In genomic region chr14:99603257-99603656, GRCm38 (mm10) we compare ENCODE assay signal across 23 mouse cellular contexts.
DNase-seq lines count a peak whose midpoint lies in the region; ATAC-seq lines count a peak whose summit lies in the region.
"Had no signal": no experiment of that assay in that cellular context is flagged by ENCODE, and none has a peak within 500 bp of the region (broad histone marks: within the 10 kb centered on the region; RNA-seq: fewer than 3 reads in every experiment).

No protein-coding gene starts in this region.

- H3K4me1 ChIP-seq in forebrain, embryonic 11.5 days (replicated peaks; ENCODE audit: control insufficient read depth, insufficient read depth, low read length), result no peaks in the 10 kb centered on the region; the same call in 1 of the 2 replicates
- H3K4me1 ChIP-seq in forebrain, embryonic 13.5 days, result peaks cover 6% of the 10 kb centered on the region; the same call in 1 of the 2 replicates
- peaks cover 9% of the 10 kb centered on the region for H3K4me1 ChIP-seq in midbrain, embryonic 10.5 days
- H3K4me1 ChIP-seq in midbrain, embryonic 14.5 days (ENCODE audit: control insufficient read depth, insufficient read depth, low read length), result no peaks in the 10 kb centered on the region
- 0 out of 2 replicates have a peak, but pooled peaks cover 8% of the 10 kb centered on the region for H3K4me1 ChIP-seq in limb, embryonic 12.5 days (replicated peaks)
- H3K4me1 ChIP-seq: hindbrain, embryonic 12.5 days; kidney, embryonic 15.5 days; liver, embryonic 12.5 days had no signal

- WGBS in forebrain, embryonic 11.5 days, result 18% methylated on average over 2 of the region's 2 CpGs
- 7% methylated on average over 2 of the region's 2 CpGs for WGBS in forebrain, embryonic 13.5 days
- 63% methylated on average over 2 of the region's 2 CpGs for WGBS in midbrain, embryonic 10.5 days
- 31% methylated on average over 2 of the region's 2 CpGs for WGBS in midbrain, embryonic 14.5 days
- WGBS in limb, embryonic 12.5 days, result 69% methylated on average over 2 of the region's 2 CpGs

- no peak overlapping the region for H3K4me3 ChIP-seq in forebrain, embryonic 11.5 days (ENCODE audit: low read depth, low read length)
- no peak overlapping the region for H3K4me3 ChIP-seq in forebrain, embryonic 13.5 days
- H3K4me3 ChIP-seq in midbrain, embryonic 10.5 days, result no peak overlapping the region
- no peak overlapping the region for H3K4me3 ChIP-seq in midbrain, embryonic 14.5 days (replicated peaks; ENCODE audit: low read depth, low read length)
- no peak overlapping the region for H3K4me3 ChIP-seq in limb, embryonic 12.5 days (replicated peaks)
- H3K4me3 ChIP-seq: hindbrain, embryonic 12.5 days; kidney, embryonic 15.5 days; limb, embryonic 13.5 days; liver, embryonic 12.5 days; midbrain, embryonic 13.5 days had no signal

- DNase-seq in forebrain, embryonic 11.5 days (ENCODE audit: low spot score), result no peak
- no peak for DNase-seq in midbrain, embryonic 10.5 days (ENCODE audit: low spot score)
- no peak for DNase-seq in midbrain, embryonic 14.5 days
- no peak for DNase-seq in adrenal gland, adult 18-20 months (ENCODE audit: low spot score in 2 of 2)
- DNase-seq: adrenal gland, postnatal 14 days; cerebellum, adult 8-10 months; cerebellum, postnatal 36 days; embryo, embryonic 11 days; gastrocnemius, postnatal 36 days; kidney, adult 11 months; kidney, postnatal 36 days; layer of hippocampus, postnatal 36 days; lung, adult 18-20 months; right cerebral cortex, postnatal 14 days; thymus, postnatal 25 days had no signal

- no peaks in the 10 kb centered on the region for H3K9me3 ChIP-seq in forebrain, embryonic 11.5 days (ENCODE audit: control insufficient read depth, low read length)
- no peaks in the 10 kb centered on the region for H3K9me3 ChIP-seq in forebrain, embryonic 13.5 days (replicated peaks)
- H3K9me3 ChIP-seq in midbrain, embryonic 10.5 days (replicated peaks), result no peaks in the 10 kb centered on the region
- no peaks in the 10 kb centered on the region for H3K9me3 ChIP-seq in midbrain, embryonic 14.5 days (ENCODE audit: control insufficient read depth, low read length)
- no peaks in the 10 kb centered on the region for H3K9me3 ChIP-seq in limb, embryonic 12.5 days
- H3K9me3 ChIP-seq: hindbrain, embryonic 12.5 days; kidney, embryonic 15.5 days; limb, embryonic 13.5 days; liver, embryonic 12.5 days; midbrain, embryonic 13.5 days had no signal

- no peak overlapping the region for H3K27ac ChIP-seq in forebrain, embryonic 11.5 days (ENCODE audit: low read depth, low read length)
- H3K27ac ChIP-seq in forebrain, embryonic 13.5 days, result no peak overlapping the region
- 0 out of 2 replicates have a peak overlapping the region, but pooled peaks have one; percentile 3 for H3K27ac ChIP-seq in midbrain, embryonic 10.5 days (replicated peaks)
- H3K27ac ChIP-seq in midbrain, embryonic 14.5 days (replicated peaks; ENCODE audit: low read depth, low read length), result no peak overlapping the region
- 0 out of 2 replicates have a peak overlapping the region, but pooled peaks have one; percentile 42 for H3K27ac ChIP-seq in limb, embryonic 12.5 days
- H3K27ac ChIP-seq: hindbrain, embryonic 12.5 days; kidney, embryonic 15.5 days; limb, embryonic 13.5 days; liver, embryonic 12.5 days; midbrain, embryonic 13.5 days had no signal

- H3K27me3 ChIP-seq in forebrain, embryonic 11.5 days (ENCODE audit: control insufficient read depth, insufficient read depth, low read length), result no peaks in the 10 kb centered on the region
- H3K27me3 ChIP-seq in forebrain, embryonic 13.5 days, result no peaks in the 10 kb centered on the region
- H3K27me3 ChIP-seq in midbrain, embryonic 10.5 days (ENCODE audit: low read depth, poor library complexity, severe bottlenecking), result no peaks in the 10 kb centered on the region
- H3K27me3 ChIP-seq in midbrain, embryonic 14.5 days (ENCODE audit: control insufficient read depth, insufficient read depth, low read length), result no peaks in the 10 kb centered on the region
- no peaks in the 10 kb centered on the region for H3K27me3 ChIP-seq in limb, embryonic 12.5 days
- H3K27me3 ChIP-seq: hindbrain, embryonic 12.5 days; kidney, embryonic 15.5 days; limb, embryonic 13.5 days; liver, embryonic 12.5 days; midbrain, embryonic 13.5 days had no signal

- ATAC-seq in forebrain, embryonic 11.5 days (replicated peaks; ENCODE audit: low FRiP score), result peak; percentile 83
- ATAC-seq in forebrain, embryonic 13.5 days, result no peak
- ATAC-seq in midbrain, embryonic 14.5 days (ENCODE audit: low FRiP score, low TSS enrichment), result no peak
- ATAC-seq in limb, embryonic 12.5 days (ENCODE audit: insufficient number of reproducible peaks, insufficient read depth, low FRiP score, low TSS enrichment, low read depth), result no peak
- ATAC-seq in monocyte, adult 5-6 weeks (replicated peaks; ENCODE audit: insufficient number of reproducible peaks, low FRiP score, low TSS enrichment, poor library complexity, severe bottlenecking), result no peak
- ATAC-seq: liver, embryonic 12.5 days; midbrain, embryonic 13.5 days had no signal

- no peaks in the 10 kb centered on the region for H3K36me3 ChIP-seq in forebrain, embryonic 11.5 days (ENCODE audit: control insufficient read depth, insufficient read depth, low read length)
- H3K36me3 ChIP-seq in forebrain, embryonic 13.5 days (ENCODE audit: poor library complexity, severe bottlenecking), result no peaks in the 10 kb centered on the region
- H3K36me3 ChIP-seq in midbrain, embryonic 10.5 days, result no peaks in the 10 kb centered on the region
- H3K36me3 ChIP-seq in midbrain, embryonic 14.5 days (ENCODE audit: control insufficient read depth, insufficient read depth, low read length), result no peaks in the 10 kb centered on the region
- H3K36me3 ChIP-seq in limb, embryonic 12.5 days, result no peaks in the 10 kb centered on the region
- H3K36me3 ChIP-seq: hindbrain, embryonic 12.5 days; kidney, embryonic 15.5 days; limb, embryonic 13.5 days; liver, embryonic 12.5 days; midbrain, embryonic 13.5 days had no signal

- H3K4me2 ChIP-seq in forebrain, embryonic 11.5 days (ENCODE audit: low read depth, low read length, severe bottlenecking), result no peak overlapping the region
- H3K4me2 ChIP-seq in forebrain, embryonic 13.5 days, result no peak overlapping the region
- no peak overlapping the region for H3K4me2 ChIP-seq in midbrain, embryonic 14.5 days (ENCODE audit: low read length)
- no peak overlapping the region for H3K4me2 ChIP-seq in limb, embryonic 12.5 days
- H3K4me2 ChIP-seq: hindbrain, embryonic 12.5 days; kidney, embryonic 15.5 days; limb, embryonic 13.5 days; liver, embryonic 12.5 days; midbrain, embryonic 13.5 days had no signal

- H3K9ac ChIP-seq in forebrain, embryonic 11.5 days (ENCODE audit: low read length), result no peak overlapping the region
- H3K9ac ChIP-seq in forebrain, embryonic 13.5 days, result no peak overlapping the region
- no peak overlapping the region for H3K9ac ChIP-seq in midbrain, embryonic 14.5 days (replicated peaks; ENCODE audit: low read length)
- no peak overlapping the region for H3K9ac ChIP-seq in limb, embryonic 12.5 days (replicated peaks)
- H3K9ac ChIP-seq: hindbrain, embryonic 12.5 days; kidney, embryonic 15.5 days; limb, embryonic 13.5 days; liver, embryonic 12.5 days; midbrain, embryonic 13.5 days had no signal

Comparison
In these comparisons a context has a peak if more than half of its experiments do, and no peak if none do; other contexts are left out.
1. H3K27ac ChIP-seq: peak in midbrain, embryonic 10.5 days (single experiment) and limb, embryonic 12.5 days (single experiment); none in forebrain, embryonic 11.5 days (single experiment), forebrain, embryonic 13.5 days (single experiment) and midbrain, embryonic 14.5 days (single experiment).